Mouse (Mus musculus) thymus, adult 2 months (tissue): ENCODE data around the gene Tm2d1.

Source experiments
- CTCF ChIP-seq: fragments of 200-500 bp; IDR thresholded peaks from 2 replicates; pipeline ENCODE4 v1.5.1; 2012; ENCODE audit warnings: mild to moderate bottlenecking, control low read depth, low read length, moderate library complexity, borderline replicate concordance; ENCODE audit not compliant: control insufficient read depth, poor library complexity, insufficient read depth; ENCODE audit errors: extremely low read depth
- POLR2A ChIP-seq: fragments of 200-500 bp; IDR thresholded peaks from 2 replicates; pipeline ENCODE4 v1.6.1; 2012; ENCODE audit warnings: mild to moderate bottlenecking, low read length, control low read depth, moderate library complexity; ENCODE audit not compliant: control insufficient read depth, poor library complexity, insufficient read depth; ENCODE audit errors: extremely low read depth

DNA sequence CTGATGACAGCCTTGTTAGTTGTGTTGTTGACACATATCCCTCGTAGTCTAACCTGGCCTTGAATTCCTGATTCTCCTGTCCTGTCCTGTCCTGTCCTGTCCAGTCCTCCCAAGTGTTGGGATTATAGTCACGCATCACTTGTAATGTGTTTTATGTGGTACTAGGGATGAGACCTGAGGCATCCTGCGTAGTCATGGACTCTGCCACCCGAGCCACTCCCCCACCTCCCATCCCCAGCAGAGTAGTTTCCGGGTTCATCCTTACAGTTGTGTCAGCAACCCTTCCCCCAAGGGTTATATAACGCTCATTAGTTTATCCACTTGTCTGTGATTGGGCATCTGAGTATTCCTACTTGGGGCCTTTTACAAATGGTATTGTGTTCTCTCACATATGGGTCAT lies 21.3 kb upstream of the Tm2d1 start:
- no peak for TF ChIP-seq CTCF
- no peak for TF ChIP-seq POLR2A
